Mouse (Mus musculus) hindbrain, embryonic 12.5 days (tissue): ENCODE measurements at regions not wholly inside any gene's neighbourhood (a gene's known extent, or its start where the extent isn't known, plus 50 kb on each side); places are given as distances from the start of the nearest gene placed in this dataset.
A peak's percentile ranks its signal among the peaks of the same experiment; 100 is the strongest.

Source experiments
- ATAC-seq: fragments of 200-750 bp; cut with Nextera tagmentation; 2 replicates; pipeline ENCODE4 v1.8.0; 2017; ENCODE audit warnings: moderate TSS enrichment; ENCODE audit not compliant: low FRiP score
- H3K27ac ChIP-seq: fragments of 300-500 bp; sonication (generic); 2 replicates; pipeline ENCODE4 v1.5.1; 2016; ENCODE audit warnings: mild to moderate bottlenecking
- H3K27me3 ChIP-seq: fragments of 300-500 bp; sonication (generic); 2 replicates; pipeline ENCODE4 v1.6.1; 2016; ENCODE audit warnings: mild to moderate bottlenecking
- H3K36me3 ChIP-seq: fragments of 300-500 bp; sonication (generic); 2 replicates; pipeline ENCODE4 v1.6.1; 2016; ENCODE audit warnings: mild to moderate bottlenecking
- H3K4me1 ChIP-seq: fragments of 300-500 bp; sonication (generic); 2 replicates; pipeline ENCODE4 v1.6.1; 2016
- H3K4me2 ChIP-seq: fragments of 300-500 bp; sonication (generic); replicated peaks from 2 replicates; pipeline ENCODE4 v1.6.1; 2016; ENCODE audit warnings: mild to moderate bottlenecking
- H3K4me3 ChIP-seq: fragments of 300-500 bp; sonication (generic); 2 replicates; pipeline ENCODE4 v1.5.1; 2016; ENCODE audit warnings: mild to moderate bottlenecking
- H3K9ac ChIP-seq: fragments of 300-500 bp; sonication (generic); 2 replicates; pipeline ENCODE4 v1.6.1; 2016; ENCODE audit warnings: mild to moderate bottlenecking, moderate library complexity
- H3K9me3 ChIP-seq: fragments of 300-500 bp; sonication (generic); replicated peaks from 2 replicates; pipeline ENCODE4 v1.6.1; 2016; ENCODE audit warnings: mild to moderate bottlenecking
- WGBS: fragments of 180-500 bp; shearing (Covaris S2); methylation state at CpG from one replicate; pipeline ENCODE4 v1.1.7; 2016; 5-methylcytosine and 5-hydroxymethylcytosine counted together

DNA sequence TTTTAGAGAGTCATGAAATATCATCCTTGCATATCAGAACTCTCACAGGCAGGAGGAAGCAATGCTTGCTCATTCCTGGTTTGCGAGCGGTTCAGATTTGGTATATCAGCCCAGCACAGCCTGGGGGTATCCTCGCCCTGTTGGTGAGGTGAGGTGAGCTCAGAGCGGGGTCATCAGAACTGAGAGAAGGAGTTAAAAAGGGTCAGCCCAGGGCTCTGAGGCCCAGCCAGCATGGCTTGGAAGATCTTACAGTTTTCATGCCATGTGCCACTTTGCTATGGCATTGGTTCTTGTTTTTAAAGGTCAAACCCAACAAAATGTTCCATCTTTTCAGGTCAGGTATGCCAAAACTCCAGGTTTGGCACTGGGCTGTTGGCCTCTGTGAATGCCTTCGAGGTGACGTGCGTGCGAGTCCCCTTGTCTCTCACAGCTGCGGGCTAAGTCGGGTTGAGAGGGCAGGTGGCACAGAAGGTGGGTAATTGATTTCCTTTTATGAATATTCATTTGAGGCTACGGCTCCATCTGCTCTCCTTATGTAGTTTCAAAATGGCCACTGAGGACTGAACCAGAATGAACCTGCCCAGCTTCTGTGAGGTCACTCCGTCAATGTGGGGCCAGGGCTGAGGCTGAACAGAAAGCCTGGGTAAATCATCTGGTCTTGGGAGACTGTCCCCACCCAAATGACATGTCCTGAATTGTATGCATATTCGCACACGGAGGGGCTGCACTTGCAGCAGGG is 86.3 kb downstream of the Hhipl2 start:
- ATAC-seq = peak; percentile 85
- H3K27me3 ChIP-seq = no peaks in the 10 kb centered on the region
- no peak overlapping the region for H3K4me3 ChIP-seq
- peaks cover 5% of the 10 kb centered on the region for H3K4me1 ChIP-seq
- no peaks in the 10 kb centered on the region for H3K9me3 ChIP-seq
- no peak overlapping the region for H3K9ac ChIP-seq
- 64% methylated on average over 14 of the region's 14 CpGs for WGBS
- no peaks in the 10 kb centered on the region for H3K36me3 ChIP-seq
- H3K4me2 ChIP-seq = no peak overlapping the region
- peak overlapping the region; percentile 25 for H3K27ac ChIP-seq

DNA sequence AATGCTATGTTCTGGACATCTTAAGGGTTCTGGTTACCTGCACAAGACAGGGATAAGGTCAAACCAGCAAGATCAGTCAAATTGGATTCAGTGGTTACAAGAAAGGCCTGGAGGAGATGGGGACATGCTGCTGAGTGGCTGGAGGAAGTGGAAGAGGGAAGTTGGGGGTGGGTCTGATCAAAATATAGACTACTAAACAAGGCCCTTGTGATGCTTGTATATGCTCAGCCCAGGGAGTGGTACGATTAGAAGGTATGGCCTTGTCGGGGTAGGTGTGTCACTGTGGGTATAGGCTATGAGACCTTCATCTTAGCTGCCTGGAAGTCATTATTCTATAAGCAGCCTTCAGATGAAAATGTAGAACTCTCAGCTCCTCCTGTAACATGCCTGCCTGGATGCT is 89.9 kb downstream of the Hhipl2 start:
- ATAC-seq = no peak
- H3K9me3 ChIP-seq = no peaks in the 10 kb centered on the region
- H3K4me3 ChIP-seq = no peak overlapping the region
- no peaks in the 10 kb centered on the region for H3K36me3 ChIP-seq
- no peak overlapping the region for H3K27ac ChIP-seq
- no peak overlapping the region for H3K4me2 ChIP-seq
- no peak overlapping the region for H3K9ac ChIP-seq
- 93% methylated on average over 2 of the region's 2 CpGs for WGBS
- H3K4me1 ChIP-seq = peaks cover 5% of the 10 kb centered on the region
- H3K27me3 ChIP-seq = no peaks in the 10 kb centered on the region

DNA sequence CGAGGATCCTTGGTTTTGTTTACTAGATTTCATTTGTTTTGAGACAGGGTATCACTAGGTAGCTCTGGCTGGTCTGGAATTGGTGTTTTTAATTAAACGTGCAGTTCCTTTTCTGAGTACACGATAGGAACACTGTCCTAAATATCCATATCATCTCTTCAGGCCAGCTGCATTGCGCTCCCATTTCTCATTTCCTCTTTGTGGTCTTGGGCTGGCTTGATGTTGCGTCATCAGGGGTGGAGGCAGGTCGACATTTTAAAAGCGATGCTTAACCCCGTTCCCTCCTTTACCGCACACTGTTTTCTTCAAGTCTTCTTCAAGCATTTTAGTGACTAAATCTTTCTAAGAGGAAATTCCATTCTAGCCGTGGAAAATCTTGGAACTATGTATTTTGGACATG is 92.7 kb downstream of the Hhipl2 start:
- H3K4me2 ChIP-seq = no peak overlapping the region
- peaks cover 9% of the 10 kb centered on the region for H3K4me1 ChIP-seq
- H3K27me3 ChIP-seq = no peaks in the 10 kb centered on the region
- no peak overlapping the region for H3K9ac ChIP-seq
- 89% methylated on average over 10 of the region's 10 CpGs for WGBS
- no peak overlapping the region for H3K27ac ChIP-seq
- ATAC-seq = no peak
- H3K9me3 ChIP-seq = no peaks in the 10 kb centered on the region
- no peaks in the 10 kb centered on the region for H3K36me3 ChIP-seq
- no peak overlapping the region for H3K4me3 ChIP-seq

DNA sequence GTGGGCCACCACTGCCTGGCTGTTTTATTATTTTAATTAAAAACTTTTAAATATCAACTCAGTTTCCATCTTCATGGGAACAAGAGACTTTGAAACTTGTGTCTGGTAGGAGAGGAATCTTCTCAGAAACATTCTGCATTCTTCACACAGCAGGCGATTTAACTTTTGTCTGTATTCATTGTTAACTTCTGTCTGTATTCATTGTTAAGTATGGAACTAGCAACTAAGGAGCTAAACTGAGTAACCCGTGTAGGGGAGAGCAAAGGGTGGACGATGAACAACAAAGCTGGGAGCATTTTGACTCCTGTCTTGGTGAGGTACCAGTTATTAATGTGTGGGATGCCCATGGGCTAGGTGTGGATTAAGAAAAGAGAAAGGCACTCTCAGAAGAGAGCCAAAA is 95.9 kb downstream of the Hhipl2 start:
- Histone ChIP-seq H3K4me3 (no peak overlapping the region), H3K9me3 (no peaks in the 10 kb centered on the region), H3K27me3 (no peaks in the 10 kb centered on the region), H3K27ac (no peak overlapping the region), H3K36me3 (no peaks in the 10 kb centered on the region), H3K9ac (no peak overlapping the region), H3K4me2 (no peak overlapping the region), H3K4me1 (peaks cover 20% of the 10 kb centered on the region)
- ATAC-seq = no peak
- 55% methylated on average over 3 of the region's 3 CpGs for WGBS

DNA sequence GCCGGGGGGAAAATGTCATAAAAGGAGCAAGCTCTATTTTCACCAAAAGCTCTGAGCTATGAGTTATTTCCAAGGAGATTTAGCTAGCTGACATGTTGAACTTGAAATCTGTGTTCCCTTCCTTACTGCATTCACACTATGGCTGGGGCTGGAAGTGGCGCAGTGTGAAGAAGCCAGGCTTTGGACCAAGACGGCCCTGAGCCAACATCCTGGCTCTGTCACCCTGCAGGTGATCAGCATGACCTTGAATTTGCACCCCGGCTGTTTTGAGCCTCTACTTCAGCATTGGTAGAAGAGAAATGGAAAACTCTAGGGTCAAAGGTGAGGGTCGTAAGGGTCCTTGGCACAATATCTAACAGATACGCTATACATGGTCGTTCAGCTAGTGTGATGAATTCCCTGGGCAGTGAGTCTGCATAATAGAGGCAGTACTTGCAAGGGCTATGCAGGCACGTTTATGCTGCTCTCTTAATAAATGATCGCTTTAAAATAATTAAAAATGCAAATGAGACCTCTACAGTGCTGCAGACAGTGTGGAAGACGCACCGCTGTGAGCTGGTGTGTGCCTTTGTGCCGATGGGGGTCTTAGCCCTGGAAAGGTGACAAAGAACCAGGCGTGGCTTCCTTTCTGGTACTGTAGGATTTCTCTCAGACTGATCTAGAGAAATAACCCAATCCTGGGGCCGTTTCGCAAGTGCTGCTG is 96.4 kb downstream of the Hhipl2 start:
- H3K36me3 ChIP-seq = no peaks in the 10 kb centered on the region
- no peak overlapping the region for H3K4me2 ChIP-seq
- no peak overlapping the region; the same call in 1 of the 2 replicates for H3K9ac ChIP-seq
- no peaks in the 10 kb centered on the region for H3K9me3 ChIP-seq
- no peak overlapping the region for H3K4me3 ChIP-seq
- peaks cover 20% of the 10 kb centered on the region for H3K4me1 ChIP-seq
- ATAC-seq = peak; percentile 63
- no peaks in the 10 kb centered on the region for H3K27me3 ChIP-seq
- peak overlapping the region; percentile 30; the same call in 1 of the 2 replicates for H3K27ac ChIP-seq
- WGBS = 59% methylated on average over 15 of the region's 15 CpGs

DNA sequence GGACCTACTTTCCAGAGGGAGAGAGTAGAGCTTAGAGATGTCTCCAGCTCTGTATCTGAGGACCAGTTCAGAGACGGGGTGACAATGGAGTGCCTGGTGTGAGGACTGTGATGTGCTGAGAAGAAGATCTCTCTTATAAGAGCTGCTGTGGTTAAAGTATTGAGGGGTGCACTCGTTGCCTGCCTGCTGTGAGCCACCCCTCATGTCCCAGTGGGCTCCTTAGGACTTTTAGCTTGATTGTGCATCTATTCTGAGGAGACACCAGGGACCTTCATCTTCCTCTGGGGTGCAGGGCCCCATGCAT is 96.9 kb downstream of the Hhipl2 start:
- H3K9me3 ChIP-seq = no peaks in the 10 kb centered on the region
- no peaks in the 10 kb centered on the region for H3K36me3 ChIP-seq
- no peak overlapping the region; the same call in 1 of the 2 replicates for H3K9ac ChIP-seq
- no peak overlapping the region for H3K4me2 ChIP-seq
- H3K4me3 ChIP-seq = no peak overlapping the region
- peak; percentile 12; the same call in 1 of the 2 replicates for ATAC-seq
- H3K27me3 ChIP-seq = no peaks in the 10 kb centered on the region
- WGBS = 64% methylated on average over 2 of the region's 2 CpGs
- H3K27ac ChIP-seq = peak overlapping the region; percentile 30; the same call in 1 of the 2 replicates
- peaks cover 20% of the 10 kb centered on the region for H3K4me1 ChIP-seq

DNA sequence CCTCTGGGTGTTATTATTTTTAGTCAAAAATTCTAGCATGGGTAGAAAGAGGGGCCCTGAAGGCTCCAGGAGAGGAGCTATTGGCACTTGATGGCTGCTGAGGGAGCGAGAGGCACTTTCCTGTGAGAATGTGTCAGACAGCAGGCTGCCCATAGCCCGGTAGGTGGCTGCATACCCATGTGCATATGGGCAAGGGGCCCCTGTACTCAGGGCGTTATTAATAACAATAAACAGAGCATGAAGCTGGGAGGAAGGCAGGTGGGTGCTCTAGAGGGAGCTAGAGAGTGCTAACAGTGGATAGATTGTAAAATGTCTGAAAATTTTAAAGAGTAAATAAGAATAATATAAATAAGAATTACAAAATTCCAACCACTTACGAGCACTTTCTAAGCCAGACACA is 98.2 kb downstream of the Hhipl2 start:
- Histone ChIP-seq H3K4me3 (no peak overlapping the region), H3K4me2 (no peak overlapping the region), H3K36me3 (no peaks in the 10 kb centered on the region), H3K27me3 (no peaks in the 10 kb centered on the region), H3K4me1 (peaks cover 28% of the 10 kb centered on the region), H3K27ac (no peak overlapping the region), H3K9ac (no peak overlapping the region), H3K9me3 (no peaks in the 10 kb centered on the region)
- 68% methylated on average over 4 of the region's 4 CpGs for WGBS
- ATAC-seq = peak; percentile 35; the same call in 1 of the 2 replicates

DNA sequence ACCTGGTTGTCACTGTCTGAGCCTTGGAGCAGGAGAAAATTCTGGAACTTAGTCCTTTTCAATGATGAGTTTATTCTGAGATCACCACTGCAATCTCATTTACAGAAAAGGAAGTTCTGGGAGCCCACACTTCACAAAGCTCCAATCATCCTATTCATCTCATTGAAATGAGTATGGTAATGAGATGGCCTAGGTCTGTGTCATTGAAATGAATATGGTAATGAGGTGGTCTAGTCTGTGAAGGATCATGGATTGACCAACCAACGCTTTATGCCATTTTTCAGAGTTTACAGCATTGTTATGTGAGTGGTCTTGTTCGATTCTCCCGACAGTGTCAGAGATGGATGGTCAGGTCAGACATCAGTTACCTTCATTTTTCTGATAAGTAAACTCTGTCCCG is 99.2 kb downstream of the Hhipl2 start:
- ATAC-seq = no peak
- Histone ChIP-seq H3K4me1 (peaks cover 36% of the 10 kb centered on the region), H3K27ac (no peak overlapping the region; the same call in 1 of the 2 replicates), H3K27me3 (no peaks in the 10 kb centered on the region), H3K36me3 (no peaks in the 10 kb centered on the region), H3K4me3 (no peak overlapping the region), H3K9me3 (no peaks in the 10 kb centered on the region), H3K4me2 (no peak overlapping the region), H3K9ac (no peak overlapping the region)
- WGBS = 57% methylated on average over 4 of the region's 4 CpGs

DNA sequence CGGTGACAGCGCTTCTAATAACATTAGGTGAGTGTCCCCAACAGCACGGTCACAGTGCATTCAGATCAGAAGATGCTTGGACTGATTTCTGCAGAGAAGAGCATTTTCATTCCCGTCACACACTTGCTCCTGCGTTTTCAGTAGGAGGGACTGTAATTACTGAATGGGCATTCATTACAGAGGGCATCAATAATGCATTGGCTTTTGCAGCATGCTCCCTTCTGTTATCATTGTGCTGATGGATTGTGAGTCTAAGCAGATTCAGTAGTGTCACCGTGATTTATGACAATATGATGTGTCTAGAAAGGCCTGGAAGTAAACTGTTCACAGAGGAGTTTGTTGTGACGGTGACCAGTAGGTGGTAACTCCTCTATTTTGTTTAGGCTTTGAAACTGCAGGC is 103.6 kb downstream of the Hhipl2 start:
- Histone ChIP-seq H3K9ac (no peak overlapping the region), H3K4me2 (no peak overlapping the region), H3K9me3 (0 out of 2 replicates have a peak, but pooled peaks cover 2% of the 10 kb centered on the region), H3K4me3 (no peak overlapping the region), H3K27me3 (no peaks in the 10 kb centered on the region), H3K36me3 (no peaks in the 10 kb centered on the region), H3K27ac (peak overlapping the region; percentile 85), H3K4me1 (peaks cover 27% of the 10 kb centered on the region)
- WGBS = 39% methylated on average over 7 of the region's 7 CpGs
- peak; percentile 87 for ATAC-seq

DNA sequence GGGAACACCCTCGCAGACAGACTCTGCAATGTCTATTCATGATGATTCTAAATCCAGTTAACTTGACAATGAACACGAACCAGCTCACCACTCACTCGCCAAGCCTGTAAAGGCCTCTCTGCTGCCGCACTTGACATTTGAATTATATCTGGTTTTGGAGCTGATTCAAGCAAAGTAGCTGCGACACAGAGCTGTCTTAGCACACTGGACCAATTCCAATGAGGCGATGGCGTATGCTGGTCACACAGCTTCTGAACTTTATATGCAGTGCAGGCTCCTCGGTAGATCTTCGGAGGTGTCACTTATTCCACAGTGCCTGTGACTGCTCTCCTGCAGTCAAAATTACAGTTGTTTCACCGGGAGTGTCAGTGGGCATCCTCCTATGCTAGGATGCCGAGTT is 115.4 kb downstream of the Hhipl2 start:
- H3K9ac ChIP-seq = no peak overlapping the region
- H3K9me3 ChIP-seq = no peaks in the 10 kb centered on the region
- no peaks in the 10 kb centered on the region for H3K27me3 ChIP-seq
- H3K27ac ChIP-seq = no peak overlapping the region
- no peak for ATAC-seq
- H3K36me3 ChIP-seq = no peaks in the 10 kb centered on the region
- H3K4me3 ChIP-seq = no peak overlapping the region
- H3K4me2 ChIP-seq = no peak overlapping the region
- no peaks in the 10 kb centered on the region for H3K4me1 ChIP-seq
- WGBS = 93% methylated on average over 11 of the region's 11 CpGs

DNA sequence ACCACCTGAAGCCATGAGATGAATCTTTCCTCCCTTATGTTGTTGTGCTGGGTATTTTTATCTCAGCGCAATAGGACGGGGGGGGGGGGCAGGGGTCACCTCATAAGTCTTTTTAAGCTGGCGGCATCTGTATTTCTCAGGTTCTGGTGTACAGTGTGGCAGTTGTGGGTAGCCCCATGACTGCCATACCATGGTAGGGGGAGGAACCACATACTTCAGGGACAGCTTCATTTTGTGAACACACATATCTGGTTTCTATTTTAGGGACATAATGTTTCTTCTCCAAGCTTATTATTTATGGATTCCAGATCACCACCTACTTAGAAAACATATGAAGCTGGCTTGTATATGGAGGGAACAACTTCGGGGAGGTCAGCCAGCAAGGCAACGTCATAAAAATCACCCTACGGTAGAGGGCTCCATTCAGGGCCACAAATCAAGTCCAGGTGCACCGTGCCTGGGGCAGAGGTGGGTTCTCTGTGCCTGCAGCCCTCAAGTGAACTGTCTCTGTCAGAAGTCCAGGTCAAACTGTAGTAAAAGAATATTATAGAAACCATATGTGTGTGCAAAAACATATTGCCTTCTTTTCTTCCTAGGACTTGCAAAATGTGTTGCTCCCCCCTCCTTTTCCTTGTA is 130.9 kb downstream of the Hhipl2 start:
- Histone ChIP-seq H3K9ac (no peak overlapping the region), H3K27ac (no peak overlapping the region), H3K9me3 (no peaks in the 10 kb centered on the region), H3K4me3 (no peak overlapping the region), H3K36me3 (no peaks in the 10 kb centered on the region), H3K27me3 (no peaks in the 10 kb centered on the region), H3K4me1 (peaks cover 8% of the 10 kb centered on the region; the same call in 1 of the 2 replicates), H3K4me2 (no peak overlapping the region)
- ATAC-seq = no peak
- WGBS = 80% methylated on average over 7 of the region's 7 CpGs

DNA sequence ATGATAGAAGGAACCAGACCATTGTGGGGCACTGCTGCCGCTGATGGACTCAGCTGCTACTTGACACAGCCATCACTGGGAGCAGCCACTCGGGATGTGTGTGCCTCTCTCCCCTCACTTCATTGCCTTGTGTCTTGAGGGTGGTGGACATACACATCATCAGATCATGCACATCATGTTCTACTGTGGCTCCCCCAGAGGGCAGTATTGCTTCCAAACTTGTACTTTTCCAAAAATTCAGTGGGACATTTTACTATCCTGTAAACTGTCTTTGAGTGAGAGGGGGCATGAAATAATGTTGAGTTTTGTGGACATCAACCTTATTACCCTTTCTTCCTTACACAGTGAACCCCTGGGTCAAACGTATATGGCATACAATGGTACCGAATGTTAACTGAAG is 134.6 kb downstream of the Hhipl2 start:
- no peaks in the 10 kb centered on the region for H3K9me3 ChIP-seq
- peaks cover 8% of the 10 kb centered on the region; the same call in 1 of the 2 replicates for H3K4me1 ChIP-seq
- H3K4me2 ChIP-seq = no peak overlapping the region
- WGBS = 94% methylated on average over 4 of the region's 4 CpGs
- no peak overlapping the region for H3K9ac ChIP-seq
- no peaks in the 10 kb centered on the region for H3K27me3 ChIP-seq
- no peak overlapping the region for H3K27ac ChIP-seq
- H3K36me3 ChIP-seq = no peaks in the 10 kb centered on the region
- ATAC-seq = no peak
- H3K4me3 ChIP-seq = no peak overlapping the region
